Mouse (Mus musculus): ENCODE measurements around the gene Il31ra. TPM values are rescaled to one million over a fixed set of nuclear protein-coding genes. Genes with fewer than 3 reads are reported as not detected.

The Il31ra gene
- total RNA-seq, 2 experiments from 2014 or later = not detected

DNA sequence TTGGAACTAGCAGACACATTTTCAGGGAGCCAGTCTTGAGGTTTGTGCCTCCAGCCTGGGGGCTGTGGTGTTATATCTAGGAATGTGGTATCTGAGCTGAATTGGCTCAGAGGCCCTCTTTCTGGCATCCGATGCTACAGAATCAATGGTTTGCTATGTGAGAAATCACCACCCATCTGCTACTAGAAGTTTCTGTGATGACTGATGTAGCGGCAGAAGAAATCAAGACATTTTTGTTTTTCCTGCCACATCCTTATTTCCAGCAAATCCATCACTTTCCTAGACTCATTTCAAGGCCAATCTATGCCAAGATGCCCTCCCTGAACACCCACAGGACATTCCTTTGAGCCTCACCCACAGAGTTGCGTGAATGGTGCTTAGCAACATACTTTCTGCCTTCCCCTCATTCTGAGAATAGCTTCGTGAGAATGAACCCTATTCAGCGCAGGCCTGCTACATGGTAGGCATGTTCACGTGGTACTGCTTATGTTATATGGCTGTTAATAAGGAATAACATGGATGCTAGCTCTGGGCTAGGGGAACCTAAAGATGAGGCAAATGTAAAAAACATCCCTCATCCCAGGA is 33.5 kb downstream of the Il31ra start:
- no peak for DNase-seq

- no peak for DNase-seq
These were observed 37.7 kb downstream of the Il31ra start for GRCm38 (mm10) chr13:112556501-112556900.

- DNase-seq = no peak
These were observed 40.9 kb downstream of the Il31ra start for GRCm38 (mm10) chr13:112553304-112553703.

- no peak for DNase-seq
These were observed 42.3 kb downstream of the Il31ra start for GRCm38 (mm10) chr13:112551641-112552548.

DNA sequence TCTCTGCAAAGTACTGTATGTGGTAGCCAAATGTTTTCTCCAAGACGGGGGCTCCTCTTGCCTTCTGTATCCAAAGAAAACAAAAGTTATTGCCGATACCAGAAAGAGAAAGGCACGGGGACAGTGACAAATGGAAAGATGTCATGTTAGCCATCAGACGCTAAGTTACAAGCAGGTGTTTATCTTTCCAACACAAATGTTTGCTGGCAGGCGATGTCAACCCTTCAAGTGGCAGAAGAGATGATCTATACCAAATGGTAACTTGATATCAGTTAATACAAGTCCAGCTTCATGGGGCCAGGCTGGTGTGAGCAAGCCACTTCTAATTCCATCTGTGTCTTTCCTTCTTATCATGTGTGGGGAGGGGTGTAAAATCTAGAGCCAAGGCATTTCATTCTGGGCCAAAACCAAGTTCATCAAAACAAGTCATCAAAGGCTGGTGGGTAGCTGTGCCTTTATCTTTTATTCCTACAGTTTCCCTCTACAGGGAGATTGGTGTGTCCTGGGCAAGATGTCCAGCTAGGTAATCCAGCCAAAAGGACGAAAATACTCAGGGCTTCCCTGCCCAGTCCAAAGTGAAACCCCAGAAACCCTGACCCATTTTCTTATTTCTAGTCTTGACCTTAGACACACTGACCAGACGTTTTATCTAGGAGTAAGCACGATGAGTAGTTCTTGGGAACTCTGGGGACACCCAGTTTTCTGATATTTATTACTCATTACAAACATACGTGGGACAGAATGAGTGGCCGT is 52.8 kb downstream of the Il31ra start:
- no peak for DNase-seq

DNA sequence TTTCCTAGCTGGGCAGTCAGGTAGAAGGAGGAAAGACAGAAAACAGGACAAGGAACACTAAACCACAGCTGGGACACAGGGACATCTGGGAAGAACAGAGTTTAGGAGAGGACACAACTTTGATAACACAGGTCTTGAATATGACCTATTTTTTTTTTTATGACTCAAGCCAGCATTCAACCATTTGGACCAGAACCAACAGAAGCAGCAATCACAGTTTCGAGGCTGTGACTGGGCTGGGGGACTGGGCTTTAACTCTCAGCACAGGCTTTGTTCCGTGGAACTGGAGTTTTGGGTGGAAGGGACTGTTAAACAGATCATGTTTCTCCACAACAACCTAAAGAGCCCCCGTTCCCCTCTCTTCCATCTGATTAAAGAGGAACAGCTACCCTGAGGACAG is 53.5 kb downstream of the Il31ra start:
- DNase-seq = no peak

GRCm38 (mm10) chr13:112537065-112537464 is 57.1 kb downstream of the Il31ra start:
- no peak for DNase-seq

- no peak for DNase-seq
These were observed 57.5 kb downstream of the Il31ra start for GRCm38 (mm10) chr13:112536611-112537010.

- no peak for DNase-seq
These were observed 60.6 kb downstream of the Il31ra start for GRCm38 (mm10) chr13:112533556-112533955.

GRCm38 (mm10) chr13:112532235-112532634 is 61.9 kb downstream of the Il31ra start:
- DNase-seq = no peak

- peak; percentile 81 to 86 for DNase-seq
These were observed 64.3 kb downstream of the Il31ra start for GRCm38 (mm10) chr13:112529893-112530292.

GRCm38 (mm10) chr13:112527186-112527585 is 67.0 kb downstream of the Il31ra start:
- DNase-seq = no peak

GRCm38 (mm10) chr13:112523346-112523970 is 70.7 kb downstream of the Il31ra start:
- DNase-seq = peak in 1 of 2 experiments; percentile 14

DNA sequence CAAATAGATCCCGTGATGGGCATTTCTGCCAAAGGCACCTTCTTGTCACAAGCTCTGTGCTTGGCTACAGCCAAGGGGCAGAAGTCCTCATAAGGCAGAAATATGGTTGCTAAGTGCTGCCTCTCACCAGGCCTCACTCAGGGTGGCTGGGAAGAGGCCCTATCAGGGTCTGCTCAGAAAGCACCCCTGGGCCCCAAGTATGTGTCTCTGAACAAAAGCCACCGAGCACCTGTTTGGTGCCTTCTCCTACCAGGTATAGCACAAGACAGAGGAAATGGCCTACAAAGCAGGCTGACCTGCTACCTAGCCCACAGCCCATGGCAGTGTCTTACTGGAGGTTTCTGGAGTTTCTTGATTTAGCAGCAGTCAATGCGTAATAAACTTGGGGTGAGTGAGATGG is 71.3 kb downstream of the Il31ra start:
- no peak for DNase-seq

- no peak for DNase-seq
These were observed 71.9 kb downstream of the Il31ra start for GRCm38 (mm10) chr13:112522261-112522660.

DNA sequence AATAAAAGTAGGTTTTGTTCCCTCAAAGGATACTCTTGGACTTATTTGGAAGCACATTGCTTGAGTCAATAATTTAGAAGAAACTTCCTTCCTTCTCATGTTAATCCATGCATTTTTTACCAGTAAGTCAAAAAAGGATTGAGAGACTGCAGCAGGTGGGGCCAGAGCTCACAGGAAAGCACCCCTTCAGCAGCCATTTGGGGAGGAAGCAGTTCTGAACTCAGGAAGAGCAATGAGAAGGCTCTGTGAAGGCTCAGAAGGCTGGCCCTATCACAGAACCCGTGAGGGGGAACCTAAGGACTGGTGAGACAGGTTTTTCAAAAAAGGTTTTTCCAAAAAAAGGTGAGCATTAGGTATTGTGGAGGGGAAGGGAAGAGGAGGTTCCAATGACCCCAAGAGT is 79.6 kb downstream of the Il31ra start:
- no peak for DNase-seq

- DNase-seq = no peak
These were observed 81.3 kb downstream of the Il31ra start for GRCm38 (mm10) chr13:112512824-112513223.

DNA sequence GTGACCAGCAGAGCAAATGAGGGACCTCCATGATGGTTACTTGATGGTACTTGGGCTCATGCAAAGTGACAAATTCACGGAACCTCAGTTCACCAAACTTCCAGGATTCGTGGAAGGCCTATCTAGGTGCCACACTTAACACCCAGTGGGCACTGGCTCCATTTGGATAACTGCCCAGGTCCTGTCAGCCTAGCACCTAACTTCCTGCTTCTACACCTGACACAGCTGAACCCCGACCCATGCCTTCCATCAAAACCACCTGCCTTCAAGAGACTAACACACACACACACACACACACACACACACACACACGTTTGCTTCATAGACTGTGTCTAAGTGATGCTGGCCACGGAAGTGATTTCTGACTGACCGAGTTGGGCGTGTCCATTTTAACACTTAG is 82.3 kb downstream of the Il31ra start:
- peak in 1 of 2 experiments; percentile 6 for DNase-seq

GRCm38 (mm10) chr13:112511261-112511660 is 82.9 kb downstream of the Il31ra start:
- peak; percentile 8 to 38 for DNase-seq

GRCm38 (mm10) chr13:112510437-112511212 is 83.5 kb downstream of the Il31ra start:
- peak in 1 of 2 experiments; percentile 6 for DNase-seq

DNA sequence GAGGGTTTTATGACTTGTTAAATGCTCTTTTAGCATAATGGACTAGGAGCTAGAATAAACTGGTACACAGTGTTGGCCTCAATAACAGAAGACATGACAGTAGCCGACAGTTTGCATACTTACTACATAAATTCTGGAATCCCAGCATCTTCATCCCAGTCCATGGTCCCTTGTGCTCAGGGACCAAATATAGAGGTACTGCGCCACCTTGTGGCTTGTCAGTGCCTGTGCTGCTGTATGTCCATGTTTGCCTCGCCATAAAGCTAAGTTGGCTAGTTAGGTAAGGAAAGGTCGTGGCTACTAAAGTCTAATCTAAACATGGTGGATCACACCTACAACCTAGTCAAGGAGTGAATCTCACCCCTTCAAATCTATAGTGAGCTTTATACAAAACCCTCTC is 84.7 kb downstream of the Il31ra start:
- peak; percentile 55 to 77 for DNase-seq

DNA sequence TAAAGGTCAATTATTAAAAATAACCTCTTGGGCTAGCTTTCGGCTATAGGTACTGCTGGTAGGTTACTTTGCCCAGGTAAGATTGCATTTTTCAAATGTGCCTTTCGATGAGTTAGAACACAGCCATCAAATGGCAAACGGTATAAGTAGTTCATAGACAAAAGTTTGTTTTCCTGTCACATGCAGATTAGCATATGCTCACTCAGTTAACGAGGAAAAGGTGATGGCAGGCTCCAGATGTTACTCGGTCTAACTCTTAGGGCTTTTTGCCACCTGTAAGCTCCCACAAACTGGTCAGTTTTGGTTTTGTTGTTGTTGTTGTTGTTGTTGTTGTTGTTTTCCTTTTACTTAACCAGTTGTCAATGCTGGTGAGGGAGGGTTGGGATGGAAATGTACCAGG is 85.7 kb downstream of the Il31ra start:
- no peak for DNase-seq

Measured in heart, adult 18-20 months (tissue).